Mouse (Mus musculus) brain, embryonic 14.5 days (tissue): Measurements from ENCODE around the gene Efcab8.

Source experiments
- CTCF ChIP-seq: fragments of 200-500 bp; IDR thresholded peaks from 2 replicates; pipeline ENCODE4 v1.5.1; 2012; ENCODE audit warnings: inconsistent platforms, mild to moderate bottlenecking, moderate library complexity, borderline replicate concordance; ENCODE audit not compliant: insufficient read depth, insufficient read length; ENCODE audit errors: extremely low read depth
- POLR2A ChIP-seq: fragments of 200-500 bp; IDR thresholded peaks from 2 replicates; pipeline ENCODE4 v1.6.1; 2012; ENCODE audit warnings: mild to moderate bottlenecking, inconsistent platforms, borderline replicate concordance; ENCODE audit not compliant: poor library complexity, insufficient read depth, insufficient read length, severe bottlenecking; ENCODE audit errors: extremely low read depth

DNA sequence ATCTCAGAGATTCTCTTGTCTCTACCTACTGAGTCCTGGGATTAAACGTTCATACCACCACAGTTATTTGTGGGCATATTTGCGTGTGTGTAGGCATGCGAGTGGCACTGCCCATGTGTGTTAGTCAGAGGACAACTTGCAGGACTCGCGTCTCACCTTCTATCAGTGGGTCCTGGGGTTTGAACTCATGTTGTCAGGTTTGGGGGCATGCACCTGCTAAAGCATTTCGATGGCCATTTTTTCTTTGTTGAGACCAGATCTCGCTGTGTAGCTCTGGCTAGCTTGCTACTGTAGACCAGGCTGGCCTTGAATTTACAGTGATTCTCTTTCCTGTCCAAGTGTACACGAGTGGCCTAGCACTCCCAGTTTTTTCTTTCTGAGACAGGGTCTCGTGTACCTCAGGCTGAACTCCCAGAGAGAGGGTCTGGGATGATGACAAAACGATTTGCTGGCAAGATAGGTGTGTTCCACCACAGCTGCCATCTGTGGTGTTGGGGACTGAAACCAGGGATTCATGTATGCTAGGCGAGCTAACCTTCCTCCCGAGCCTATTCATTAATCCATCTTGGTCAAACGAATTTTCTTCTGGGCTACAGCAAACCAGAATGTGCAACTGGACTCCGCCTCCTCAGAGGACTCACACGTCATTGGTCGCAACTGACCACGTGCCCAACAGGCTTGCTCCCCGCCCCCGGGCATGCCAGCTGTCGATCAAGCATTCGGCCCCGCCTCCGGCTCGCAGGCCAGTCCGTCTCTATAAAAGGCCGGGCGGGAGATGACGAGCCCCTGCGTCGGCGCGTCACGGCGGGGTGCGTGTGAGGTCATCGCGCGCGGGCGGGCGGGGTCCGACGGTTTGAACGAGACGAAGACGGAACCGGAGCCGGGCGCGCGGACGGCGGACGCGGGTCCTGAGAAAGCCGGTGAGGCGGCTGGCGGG lies 39.0 kb upstream of the Efcab8 start, which contains the start of gene Mapre1:
- TF ChIP-seq POLR2A: peak; percentile 70
- no peak for TF ChIP-seq CTCF
